In genomic region chr7:115830366-115830765, GRCm38 (mm10) we compare ENCODE assay signal across 10 mouse cellular contexts.
A peak's percentile ranks its signal among the peaks of the same experiment; 100 is the strongest.
DNase-seq lines count a peak whose midpoint lies in the region; ATAC-seq and TF ChIP-seq lines count a peak whose summit lies in the region.
"Had no signal": no experiment of that assay in that cellular context is flagged by ENCODE, and none has a peak within 500 bp of the region (broad histone marks: within the 10 kb centered on the region; RNA-seq: fewer than 3 reads in every experiment).

No protein-coding gene starts in this region.

- no peak for TF ChIP-seq RAD21 in MEL (IDR thresholded peaks at IDR 0.05; ENCODE audit: low read depth, low read length)

- no peak for ATAC-seq in heart, embryonic 13.5 days (ENCODE audit: extremely low read depth, insufficient number of reproducible peaks, low FRiP score, low TSS enrichment)
- peak; percentile 30; the same call in 1 of the 2 replicates for ATAC-seq in forebrain, embryonic 13.5 days
- peak; percentile 18 for ATAC-seq in liver, postnatal 0 days
- no peak for ATAC-seq in monocyte, adult 5-6 weeks (replicated peaks; ENCODE audit: insufficient number of reproducible peaks, low FRiP score, low TSS enrichment, poor library complexity, severe bottlenecking)

- H3K4me1 ChIP-seq in heart, embryonic 13.5 days = peaks cover 73% of the 10 kb centered on the region
- peaks cover 7 to 21% of the 10 kb centered on the region in 2 experiments for H3K4me1 ChIP-seq in MEL (ENCODE audit: control insufficient read depth in 1 of 2, insufficient read depth in 2 of 2, low read length in 2 of 2)
- peaks cover 72% of the 10 kb centered on the region for H3K4me1 ChIP-seq in forebrain, embryonic 13.5 days
- H3K4me1 ChIP-seq in liver, postnatal 0 days (ENCODE audit: insufficient read depth) = peaks cover 46% of the 10 kb centered on the region

- no peaks in the 10 kb centered on the region for H3K36me3 ChIP-seq in heart, embryonic 13.5 days
- peaks cover 0 to 16% of the 10 kb centered on the region in 2 experiments; a peak in 2 of 4 replicates for H3K36me3 ChIP-seq in MEL (ENCODE audit: control insufficient read depth in 1 of 2, insufficient read depth in 2 of 2, low read length in 2 of 2)
- no peaks in the 10 kb centered on the region for H3K36me3 ChIP-seq in forebrain, embryonic 13.5 days (ENCODE audit: poor library complexity, severe bottlenecking)
- peaks cover 17% of the 10 kb centered on the region for H3K36me3 ChIP-seq in liver, postnatal 0 days (replicated peaks; ENCODE audit: insufficient read depth, low read length)
- H3K36me3 ChIP-seq: midbrain, embryonic 12.5 days had no signal

- no peak overlapping the region for H3K4me3 ChIP-seq in heart, embryonic 13.5 days
- H3K4me3 ChIP-seq in MEL (ENCODE audit: control insufficient read depth in 1 of 2, insufficient read depth in 1 of 2, low read depth in 2 of 2, low read length in 2 of 2) = peak overlapping the region; percentile 28
- no peak overlapping the region for H3K4me3 ChIP-seq in forebrain, embryonic 13.5 days
- H3K4me3 ChIP-seq in liver, postnatal 0 days (ENCODE audit: low read depth, low read length) = peak overlapping the region; percentile 22
- H3K4me3 ChIP-seq: midbrain, embryonic 12.5 days had no signal

- TF ChIP-seq CTCF in MEL (IDR thresholded peaks at IDR 0.05 in 2 of 3, conservative IDR thresholded peaks at IDR 0.05 in 1 of 3; ENCODE audit: control insufficient read depth in 1 of 3, insufficient read depth in 1 of 3, low read depth in 2 of 3, low read length in 3 of 3, poor library complexity in 1 of 3, severe bottlenecking in 1 of 3) = no peak
- no peak for TF ChIP-seq CTCF in liver, postnatal 0 days (IDR thresholded peaks at IDR 0.05; ENCODE audit: low read depth)

- H3K27me3 ChIP-seq in heart, embryonic 13.5 days (replicated peaks) = no peaks in the 10 kb centered on the region
- no peaks in the 10 kb centered on the region for H3K27me3 ChIP-seq in MEL (ENCODE audit: control insufficient read depth in 1 of 2, insufficient read depth in 2 of 2, low read length in 2 of 2)
- no peaks in the 10 kb centered on the region for H3K27me3 ChIP-seq in forebrain, embryonic 13.5 days
- H3K27me3 ChIP-seq in liver, postnatal 0 days (ENCODE audit: insufficient read depth, low read length) = no peaks in the 10 kb centered on the region

- intact Hi-C loops in heart, postnatal 10 days (cut with DNase I) = no loop called here

- 59% methylated on average over 10 of the region's 10 CpGs for WGBS in heart, embryonic 13.5 days
- 16% methylated on average over 10 of the region's 10 CpGs for WGBS in forebrain, embryonic 13.5 days
- 64% methylated on average over 10 of the region's 10 CpGs for WGBS in liver, postnatal 0 days (ENCODE audit: insufficient replicate concordance)

- no peaks in the 10 kb centered on the region for H3K9me3 ChIP-seq in heart, embryonic 13.5 days
- H3K9me3 ChIP-seq in MEL (replicated peaks; ENCODE audit: insufficient read depth, low read length) = no peaks in the 10 kb centered on the region
- H3K9me3 ChIP-seq in forebrain, embryonic 13.5 days (replicated peaks) = no peaks in the 10 kb centered on the region
- H3K9me3 ChIP-seq in liver, postnatal 0 days (ENCODE audit: low read length) = no peaks in the 10 kb centered on the region
- H3K9me3 ChIP-seq: midbrain, embryonic 12.5 days had no signal

- no peak for DNase-seq in heart, postnatal 10 days
- no peak for DNase-seq in MEL (ENCODE audit: low read depth, low spot score)
- no peak for DNase-seq in liver, postnatal 0 days
- no peak for DNase-seq in urinary bladder, postnatal 36 days (ENCODE audit: low spot score in 2 of 2)
- DNase-seq in ovary, adult 18-20 months (ENCODE audit: low spot score) = no peak
- DNase-seq: kidney, adult 9 months had no signal

- H3K4me2 ChIP-seq in heart, embryonic 13.5 days = peak overlapping the region; percentile 44
- H3K4me2 ChIP-seq in forebrain, embryonic 13.5 days = peak overlapping the region; percentile 0; the same call in 1 of the 2 replicates
- peak overlapping the region; percentile 61 for H3K4me2 ChIP-seq in liver, postnatal 0 days (ENCODE audit: low read depth, low read length)
- H3K4me2 ChIP-seq: midbrain, embryonic 12.5 days had no signal

- peak overlapping the region; percentile 63 for H3K27ac ChIP-seq in heart, embryonic 13.5 days (replicated peaks)
- H3K27ac ChIP-seq in MEL (ENCODE audit: control insufficient read depth, low read depth, low read length) = peak overlapping the region; percentile 80
- H3K27ac ChIP-seq in forebrain, embryonic 13.5 days = no peak overlapping the region
- H3K27ac ChIP-seq in liver, postnatal 0 days (ENCODE audit: low read depth) = peak overlapping the region; percentile 77
- H3K27ac ChIP-seq: midbrain, embryonic 12.5 days had no signal

- no peak for TF ChIP-seq EP300 in MEL (IDR thresholded peaks at IDR 0.05; ENCODE audit: low read depth in 1 of 2, low read length in 2 of 2)
- TF ChIP-seq EP300 in liver, postnatal 0 days (IDR thresholded peaks at IDR 0.05; ENCODE audit: low read depth) = no peak

- TF ChIP-seq POLR2A in MEL (IDR thresholded peaks at IDR 0.05; ENCODE audit: control insufficient read depth in 1 of 2, insufficient read depth in 1 of 2, low read depth in 1 of 2, low read length in 2 of 2, poor library complexity in 1 of 2) = no peak

- no peaks in the 10 kb centered on the region for H3K79me2 ChIP-seq in MEL (ENCODE audit: control insufficient read depth, insufficient read depth, low read length, poor library complexity)

- peak overlapping the region; percentile 47 for H3K9ac ChIP-seq in heart, embryonic 13.5 days
- peak overlapping the region; percentile 47 for H3K9ac ChIP-seq in MEL (ENCODE audit: control insufficient read depth, low read depth, low read length, poor library complexity, severe bottlenecking)
- no peak overlapping the region for H3K9ac ChIP-seq in forebrain, embryonic 13.5 days
- 0 out of 2 replicates have a peak overlapping the region, but pooled peaks have one; percentile 0 for H3K9ac ChIP-seq in liver, postnatal 0 days (replicated peaks)
- H3K9ac ChIP-seq: midbrain, embryonic 12.5 days had no signal

TF ChIP-seq in MEL, 35 proteins besides CTCF, POLR2A, EP300 and RAD21:
- TF ChIP-seq ZNF384 (IDR thresholded peaks at IDR 0.05; ENCODE audit: low read depth, low read length) = no peak
- no peak for TF ChIP-seq ZMIZ1 (IDR thresholded peaks at IDR 0.05; ENCODE audit: low read depth, low read length)
- no peak for TF ChIP-seq USF1 (IDR thresholded peaks at IDR 0.05; ENCODE audit: low read depth, low read length)
- no peak for TF ChIP-seq GATA1 (IDR thresholded peaks at IDR 0.05; ENCODE audit: low read depth, low read length)
- no peak for TF ChIP-seq CHD2 (IDR thresholded peaks at IDR 0.05; ENCODE audit: low read length)
- TF ChIP-seq JUND (IDR thresholded peaks at IDR 0.05; ENCODE audit: low read depth, low read length) = no peak
- no peak for TF ChIP-seq MEF2A (IDR thresholded peaks at IDR 0.05; ENCODE audit: extremely low read depth, insufficient replicate concordance, low read depth, low read length, poor library complexity, severe bottlenecking)
- no peak for TF ChIP-seq RCOR1 (IDR thresholded peaks at IDR 0.05; ENCODE audit: low read depth, low read length)
- TF ChIP-seq USF2 (IDR thresholded peaks at IDR 0.05; ENCODE audit: borderline replicate concordance in 1 of 2, insufficient read depth in 1 of 2, low read depth in 1 of 2, low read length in 2 of 2) = no peak
- TF ChIP-seq ZC3H11A (IDR thresholded peaks at IDR 0.05; ENCODE audit: low read depth, low read length) = no peak
- no peak for TF ChIP-seq TAL1 (IDR thresholded peaks at IDR 0.05; ENCODE audit: low read length)
- TF ChIP-seq POLR2AphosphoS2 (IDR thresholded peaks at IDR 0.05; ENCODE audit: low read length) = no peak
- no peak for TF ChIP-seq TBP (IDR thresholded peaks at IDR 0.05; ENCODE audit: low read depth, low read length)
- no peak for TF ChIP-seq NRF1 (IDR thresholded peaks at IDR 0.05; ENCODE audit: insufficient read depth, low read depth, low read length, poor library complexity, severe bottlenecking)

Comparison
In these comparisons a context has a peak if more than half of its experiments do, and no peak if none do; other contexts are left out.
1. ATAC-seq: peak in forebrain, embryonic 13.5 days (single experiment) and liver, postnatal 0 days (single experiment); none in heart, embryonic 13.5 days (single experiment) and monocyte, adult 5-6 weeks (single experiment).
2. H3K4me2 ChIP-seq: peak in every context shown above with its lines; median percentile 61 in liver, postnatal 0 days; 44 in heart, embryonic 13.5 days; 0 in forebrain, embryonic 13.5 days.
3. H3K4me3 ChIP-seq: peak in MEL (2 of 2) and liver, postnatal 0 days (single experiment); none in heart, embryonic 13.5 days (single experiment) and forebrain, embryonic 13.5 days (single experiment).